ENCODE assay signal across 26 mouse cellular contexts in the genomic region with DNA sequence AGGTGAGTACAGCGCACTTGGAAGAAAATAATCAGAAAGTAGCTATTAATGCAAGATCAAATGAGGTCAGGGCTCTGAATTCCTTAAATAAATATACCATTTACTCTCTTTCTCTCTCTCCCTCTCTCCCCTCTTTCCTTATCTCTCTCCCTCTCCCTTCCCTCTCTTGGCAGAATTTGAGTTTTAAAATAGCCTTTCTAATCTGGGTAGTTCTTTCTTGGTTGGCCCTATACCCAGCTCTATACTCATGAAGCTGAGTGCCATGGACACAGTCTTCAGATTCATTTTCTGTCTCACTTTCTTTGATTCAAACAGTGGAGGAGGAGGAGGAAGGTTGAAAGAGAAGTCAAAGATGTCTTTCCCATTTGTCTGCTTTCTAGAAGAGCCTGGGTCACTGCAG.
DNase-seq lines count a peak whose midpoint lies in the region; ATAC-seq and TF ChIP-seq lines count a peak whose summit lies in the region.
"Had no signal": no experiment of that assay in that cellular context is flagged by ENCODE, and none has a peak within 500 bp of the region (broad histone marks: within the 10 kb centered on the region; RNA-seq: fewer than 3 reads in every experiment).

No protein-coding gene starts in this region.

- no peak for TF ChIP-seq CTCF in heart, postnatal 0 days (IDR thresholded peaks at IDR 0.05; ENCODE audit: low read depth)

- no peak for ATAC-seq in heart, embryonic 13.5 days (ENCODE audit: extremely low read depth, insufficient number of reproducible peaks, low FRiP score, low TSS enrichment)
- peak; percentile 78; the same call in 1 of the 2 replicates for ATAC-seq in heart, embryonic 16.5 days (replicated peaks; ENCODE audit: extremely low read depth, insufficient read depth, low FRiP score)
- ATAC-seq in heart, postnatal 0 days (ENCODE audit: insufficient read depth, low read depth) = peak; percentile 81
- ATAC-seq: CD4-positive, CD25-positive, alpha-beta regulatory T cell, adult 4 months; forebrain, embryonic 14.5 days; forebrain, postnatal 0 days; hindbrain, embryonic 16.5 days; intestine, embryonic 15.5 days had no signal

- H3K36me3 ChIP-seq in heart, embryonic 10.5 days = no peaks in the 10 kb centered on the region; the same call in 1 of the 2 replicates
- 0 out of 2 replicates have a peak, but pooled peaks cover 3% of the 10 kb centered on the region for H3K36me3 ChIP-seq in heart, embryonic 13.5 days
- H3K36me3 ChIP-seq in heart, embryonic 16.5 days (ENCODE audit: control insufficient read depth, insufficient read depth) = no peaks in the 10 kb centered on the region
- H3K36me3 ChIP-seq in heart, postnatal 0 days (replicated peaks; ENCODE audit: control insufficient read depth, insufficient read depth, low read length) = no peaks in the 10 kb centered on the region
- H3K36me3 ChIP-seq: embryonic facial prominence, embryonic 12.5 days; embryonic facial prominence, embryonic 15.5 days; hindbrain, embryonic 10.5 days; hindbrain, embryonic 13.5 days; intestine, embryonic 15.5 days had no signal

- peak overlapping the region; percentile 56; the same call in 1 of the 2 replicates for H3K27ac ChIP-seq in heart, embryonic 10.5 days
- H3K27ac ChIP-seq in heart, embryonic 13.5 days (replicated peaks) = peak overlapping the region; percentile 85
- H3K27ac ChIP-seq in heart, embryonic 16.5 days (ENCODE audit: low read length) = peak overlapping the region; percentile 93
- H3K27ac ChIP-seq in heart, postnatal 0 days (ENCODE audit: low read depth) = peak overlapping the region; percentile 72
- H3K27ac ChIP-seq: embryonic facial prominence, embryonic 12.5 days; embryonic facial prominence, embryonic 15.5 days; hindbrain, embryonic 10.5 days; hindbrain, embryonic 13.5 days; intestine, embryonic 15.5 days had no signal

- no peak overlapping the region for H3K4me3 ChIP-seq in heart, embryonic 10.5 days
- H3K4me3 ChIP-seq in heart, embryonic 13.5 days = no peak overlapping the region
- no peak overlapping the region for H3K4me3 ChIP-seq in heart, embryonic 16.5 days (ENCODE audit: low read length)
- no peak overlapping the region for H3K4me3 ChIP-seq in heart, postnatal 0 days (ENCODE audit: low read depth, low read length)
- H3K4me3 ChIP-seq: embryonic facial prominence, embryonic 12.5 days; embryonic facial prominence, embryonic 15.5 days; hindbrain, embryonic 10.5 days; hindbrain, embryonic 13.5 days; intestine, embryonic 15.5 days had no signal

- no peak for TF ChIP-seq EP300 in heart, postnatal 0 days (IDR thresholded peaks at IDR 0.05; ENCODE audit: low read depth)

- intact Hi-C loops in heart, postnatal 25 days (cut with DNase I) = no loop called here
- intact Hi-C loops in heart, postnatal 36 days (cut with DNase I) = no loop called here

- peak overlapping the region; percentile 35 for H3K4me2 ChIP-seq in heart, embryonic 13.5 days
- H3K4me2 ChIP-seq in heart, embryonic 16.5 days (ENCODE audit: low read depth, low read length) = peak overlapping the region; percentile 48
- H3K4me2 ChIP-seq in heart, postnatal 0 days (ENCODE audit: low read depth, low read length) = peak overlapping the region; percentile 29; the same call in 1 of the 2 replicates
- H3K4me2 ChIP-seq: embryonic facial prominence, embryonic 12.5 days; embryonic facial prominence, embryonic 15.5 days; hindbrain, embryonic 13.5 days; intestine, embryonic 15.5 days had no signal

- no peaks in the 10 kb centered on the region for H3K27me3 ChIP-seq in heart, embryonic 10.5 days (ENCODE audit: insufficient read depth, poor library complexity, severe bottlenecking)
- no peaks in the 10 kb centered on the region for H3K27me3 ChIP-seq in heart, embryonic 13.5 days (replicated peaks)
- no peaks in the 10 kb centered on the region for H3K27me3 ChIP-seq in heart, embryonic 16.5 days (ENCODE audit: control insufficient read depth, insufficient read depth, low read length)
- no peaks in the 10 kb centered on the region for H3K27me3 ChIP-seq in heart, postnatal 0 days (ENCODE audit: control insufficient read depth, insufficient read depth, low read length)
- H3K27me3 ChIP-seq: embryonic facial prominence, embryonic 12.5 days; embryonic facial prominence, embryonic 15.5 days; hindbrain, embryonic 13.5 days; intestine, embryonic 15.5 days had no signal

- WGBS in heart, embryonic 10.5 days = 81% methylated on average over 1 of the region's 1 CpGs
- 63% methylated on average over 1 of the region's 1 CpGs for WGBS in heart, embryonic 13.5 days
- 30% methylated on average over 1 of the region's 1 CpGs for WGBS in heart, embryonic 16.5 days
- WGBS in heart, postnatal 0 days = 33% methylated on average over 1 of the region's 1 CpGs

- no peak for DNase-seq in heart, embryonic 10.5 days (ENCODE audit: low spot score)
- DNase-seq in heart, postnatal 25 days (ENCODE audit: low spot score) = no peak
- DNase-seq in heart, adult 8-10 months (ENCODE audit: low spot score) = no peak
- no peak for DNase-seq in heart, postnatal 36 days
- peak; percentile 48 for DNase-seq in heart, postnatal 0 days (ENCODE audit: low spot score)
- DNase-seq in layer of hippocampus, postnatal 36 days = no peak
- DNase-seq: adrenal gland, adult 2 months; adrenal gland, postnatal 14 days; cerebellum, adult 11 months; cerebellum, adult 2 months; cerebellum, adult 9-11 months; cerebellum, postnatal 25 days; forebrain, postnatal 0 days; gastrocnemius, postnatal 25 days; kidney, adult 11 months; kidney, adult 9 months had no signal

- peaks cover 8% of the 10 kb centered on the region for H3K4me1 ChIP-seq in heart, embryonic 10.5 days
- peaks cover 23% of the 10 kb centered on the region for H3K4me1 ChIP-seq in heart, embryonic 13.5 days
- peaks cover 17% of the 10 kb centered on the region for H3K4me1 ChIP-seq in heart, embryonic 16.5 days (ENCODE audit: control insufficient read depth, insufficient read depth, low read length)
- H3K4me1 ChIP-seq in heart, postnatal 0 days (ENCODE audit: control insufficient read depth, insufficient read depth) = peaks cover 29% of the 10 kb centered on the region
- H3K4me1 ChIP-seq: embryonic facial prominence, embryonic 12.5 days; embryonic facial prominence, embryonic 15.5 days; hindbrain, embryonic 10.5 days; hindbrain, embryonic 13.5 days; intestine, embryonic 15.5 days had no signal

- no peak overlapping the region for H3K9ac ChIP-seq in heart, embryonic 13.5 days
- H3K9ac ChIP-seq in heart, embryonic 16.5 days (ENCODE audit: low read length) = no peak overlapping the region
- no peak overlapping the region for H3K9ac ChIP-seq in heart, postnatal 0 days (replicated peaks; ENCODE audit: low read depth, low read length)
- H3K9ac ChIP-seq: embryonic facial prominence, embryonic 12.5 days; embryonic facial prominence, embryonic 15.5 days; forebrain, postnatal 0 days; hindbrain, embryonic 13.5 days; intestine, embryonic 15.5 days had no signal

- no peaks in the 10 kb centered on the region for H3K9me3 ChIP-seq in heart, embryonic 10.5 days
- H3K9me3 ChIP-seq in heart, embryonic 13.5 days = no peaks in the 10 kb centered on the region
- H3K9me3 ChIP-seq in heart, embryonic 16.5 days (replicated peaks; ENCODE audit: control insufficient read depth, low read length) = no peaks in the 10 kb centered on the region
- H3K9me3 ChIP-seq in heart, postnatal 0 days (replicated peaks; ENCODE audit: control insufficient read depth, low read length) = no peaks in the 10 kb centered on the region
- H3K9me3 ChIP-seq: embryonic facial prominence, embryonic 12.5 days; embryonic facial prominence, embryonic 15.5 days; hindbrain, embryonic 10.5 days; hindbrain, embryonic 13.5 days; intestine, embryonic 15.5 days had no signal
